Mouse (Mus musculus): ENCODE data around the gene Pick1. TPM values are rescaled to one million over a fixed set of nuclear protein-coding genes. Genes with fewer than 3 reads are reported as not detected.

Gene Pick1
- polyA plus RNA-seq (2021; fragmentation: Nextera tagmentation), result 12.5 and 14.9 TPM in 2 replicates
- long read RNA-seq, experiment 1, transcript Pick1-203 (13 exons, 2,054 nt), result minor isoform, 5 of 18 reads
- long read RNA-seq, experiment 1, transcript Pick1-201 (13 exons, 1,977 nt), result major isoform, 10 of 18 reads
- long read RNA-seq, experiment 1, partial matches to known transcripts, result 2 of 18 reads
- long read RNA-seq, experiment 1, other reads (novel, unspliced or antisense), result 1 of 18 reads
- long read RNA-seq, experiment 2, transcript Pick1-203 (13 exons, 2,054 nt), result minor isoform, 47 of 220 reads
- long read RNA-seq, experiment 2, transcript Pick1-201 (13 exons, 1,977 nt), result major isoform, 138 of 220 reads
- long read RNA-seq, experiment 2, partial matches to known transcripts, result 8 of 220 reads
- long read RNA-seq, experiment 2, other reads (novel, unspliced or antisense), result 23 of 220 reads

GRCm38 (mm10) chr15:79229058-79229821 lies at the start of gene Pick1, which contains the start of gene Gm49486:
Gene Pick1 (plus strand): TSS chr15:79229173.
Gene Gm49486 (plus strand): TSS chr15:79229391.

DNA sequence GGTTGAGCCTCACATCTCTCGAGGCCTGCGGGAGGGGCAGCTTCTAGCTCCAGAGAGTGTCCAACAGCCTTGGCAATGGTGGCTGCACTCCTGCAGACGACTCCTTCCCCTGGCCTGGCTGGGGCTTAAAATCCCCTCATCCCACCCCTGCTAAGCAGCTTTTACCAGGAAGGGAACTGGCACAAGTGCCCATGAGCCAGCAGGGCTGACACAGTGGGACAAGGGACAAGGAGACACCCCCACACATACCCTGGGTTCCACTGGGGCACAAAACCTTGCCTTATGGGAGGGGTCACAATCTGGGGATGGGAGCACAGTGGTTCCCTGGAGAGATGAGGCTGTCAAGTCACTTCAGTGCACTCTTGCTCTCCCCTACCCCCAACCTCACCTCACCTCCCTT lies 25.7 kb downstream of the Pick1 start, which contains the start of gene Slc16a8:
Slc16a8 (minus strand) TSS at position 101 of the 400 bp plus-strand sequence.

DNA sequence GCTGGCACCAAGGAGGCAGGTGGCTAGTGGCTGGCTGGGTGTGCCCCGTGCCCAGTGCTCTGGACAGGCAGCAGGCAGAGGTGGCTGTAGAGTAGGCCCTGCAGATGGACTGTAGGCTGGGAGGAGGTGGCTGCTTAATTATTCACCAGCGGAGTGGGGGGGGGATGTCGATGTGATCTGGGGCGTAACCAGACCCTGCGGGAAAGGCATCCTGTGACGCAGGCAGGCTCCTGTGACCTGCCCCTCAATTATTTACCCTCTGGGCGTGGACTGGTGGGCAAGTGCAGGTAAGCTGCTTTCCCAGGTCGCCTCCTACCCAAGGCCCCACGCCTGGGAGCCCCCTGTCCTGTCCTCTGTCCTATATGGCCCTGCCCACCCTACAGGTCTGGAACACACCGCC lies 56.4 kb downstream of the Pick1 start, which contains the start of gene Baiap2l2:
Baiap2l2 (minus strand) TSS at position 139 of the 400 bp plus-strand sequence.

Other genes with a start within 250 kb of the Pick1 start
- 65.5 and 70.9 TPM in 2 replicates for gene H1f0, start 200.7 kb upstream of the Pick1 start, polyA plus RNA-seq (2021; fragmentation: Nextera tagmentation)
- gene Galr3, start 187.3 kb upstream of the Pick1 start, polyA plus RNA-seq (2021; fragmentation: Nextera tagmentation), result 0.23 TPM in 2 replicates
- gene Ankrd54, start 166.3 kb upstream of the Pick1 start, polyA plus RNA-seq (2021; fragmentation: Nextera tagmentation), result 28.0 and 29.8 TPM in 2 replicates
- gene Eif3l, start 154.0 kb upstream of the Pick1 start, polyA plus RNA-seq (2021; fragmentation: Nextera tagmentation), result 100 and 106 TPM in 2 replicates
- gene Micall1, start 120.3 kb upstream of the Pick1 start, polyA plus RNA-seq (2021; fragmentation: Nextera tagmentation), result 3.3 and 3.8 TPM in 2 replicates
- gene Polr2f, start 88.2 kb upstream of the Pick1 start, polyA plus RNA-seq (2021; fragmentation: Nextera tagmentation), result 156 and 172 TPM in 2 replicates
- gene 1700088E04Rik, start 87.9 kb upstream of the Pick1 start, polyA plus RNA-seq (2021; fragmentation: Nextera tagmentation), result 18.0 and 24.6 TPM in 2 replicates
- gene Sox10, start 63.9 kb upstream of the Pick1 start, polyA plus RNA-seq (2021; fragmentation: Nextera tagmentation), result 8.4 and 10.3 TPM in 2 replicates
- gene Gm49486, start 218 bp downstream of the Pick1 start, polyA plus RNA-seq (2021; fragmentation: Nextera tagmentation), result 0.25 TPM in 1 of 2 replicates, not detected in the other
- gene Slc16a8, start 25.6 kb downstream of the Pick1 start, polyA plus RNA-seq (2021; fragmentation: Nextera tagmentation), result 5.2 TPM in 1 of 2 replicates, not detected in the other
- gene Baiap2l2, start 56.4 kb downstream of the Pick1 start, polyA plus RNA-seq (2021; fragmentation: Nextera tagmentation), result 3.8 and 4.6 TPM in 2 replicates
- 9.0 and 9.6 TPM in 2 replicates for gene Pla2g6, start 99.2 kb downstream of the Pick1 start, polyA plus RNA-seq (2021; fragmentation: Nextera tagmentation)
- gene Maff, start 117.4 kb downstream of the Pick1 start, polyA plus RNA-seq (2021; fragmentation: Nextera tagmentation), result 0.23 and 0.28 TPM in 2 replicates
- gene Tmem184b, start 174.4 kb downstream of the Pick1 start, polyA plus RNA-seq (2021; fragmentation: Nextera tagmentation), result 72.2 and 91.2 TPM in 2 replicates
- gene Csnk1e, start 226.4 kb downstream of the Pick1 start, polyA plus RNA-seq (2021; fragmentation: Nextera tagmentation), result 26.7 and 27.5 TPM in 2 replicates

All from layer of hippocampus, adult 6 months (tissue).